Mouse (Mus musculus): Measurements from ENCODE around the gene Grm4. TPM values are rescaled to one million over a fixed set of nuclear protein-coding genes. Genes with fewer than 3 reads are reported as not detected.

Grm4 gene
- polyA plus RNA-seq, 2 experiments: 0.01 TPM; not detected in 1

DNA sequence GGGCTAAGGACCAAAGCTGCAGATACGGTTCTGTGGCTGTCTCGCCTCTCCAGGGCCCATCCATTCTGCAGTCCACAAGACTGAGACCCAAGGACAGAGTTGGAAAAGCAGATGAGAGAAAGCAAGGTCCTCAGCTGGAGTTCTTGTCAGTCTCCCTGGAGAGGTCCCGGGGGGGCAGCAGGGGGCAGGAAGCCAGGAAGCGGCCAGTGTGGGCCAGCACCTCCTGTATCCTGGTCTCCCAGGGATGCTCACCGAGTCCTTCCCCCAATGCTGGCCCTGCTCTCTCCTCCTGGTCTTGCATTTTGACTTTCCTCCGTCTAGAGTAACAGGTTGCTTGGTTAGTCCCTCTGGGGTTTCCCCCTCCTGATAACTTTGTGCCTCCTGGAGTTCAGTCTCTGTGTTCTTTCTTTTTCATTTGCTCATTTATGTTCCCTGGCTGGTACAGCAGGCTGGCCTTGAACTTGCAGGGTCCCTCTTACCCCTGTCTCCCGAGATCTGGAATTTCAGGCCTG lies 25.4 kb upstream of the Grm4 start:
- H3K9me3 ChIP-seq (ENCODE audit: control insufficient read depth, low read length): no peaks in the 10 kb centered on the region
- H3K36me3 ChIP-seq (replicated peaks; ENCODE audit: control insufficient read depth, insufficient read depth, low read depth): no peaks in the 10 kb centered on the region
- H3K27ac ChIP-seq: no peak overlapping the region
- no peak overlapping the region for H3K4me3 ChIP-seq (ENCODE audit: insufficient read depth in 1 of 2, low read depth in 2 of 2, low read length in 2 of 2)
- DNase-seq (ENCODE audit: low read depth in 3 of 3, low spot score in 3 of 3): no peak
- H3K4me2 ChIP-seq (ENCODE audit: low read depth): no peak overlapping the region
- no peak overlapping the region for H3K9ac ChIP-seq (replicated peaks)
- ATAC-seq (ENCODE audit: insufficient read depth): no peak
- H3K27me3 ChIP-seq (ENCODE audit: control insufficient read depth, insufficient read depth, low read length): no peaks in the 10 kb centered on the region
- no peaks in the 10 kb centered on the region; a peak in 1 of 4 replicates for H3K4me1 ChIP-seq (replicated peaks; ENCODE audit: control insufficient read depth in 2 of 2, insufficient read depth in 2 of 2, low read length in 1 of 2)
- WGBS (ENCODE audit: insufficient replicate concordance): 60% methylated on average over 7 of the region's 7 CpGs
- no peak for TF ChIP-seq CTCF (IDR thresholded peaks at IDR 0.05; ENCODE audit: low read depth)
- no peak for TF ChIP-seq EP300 (IDR thresholded peaks at IDR 0.05; ENCODE audit: low read depth)

DNA sequence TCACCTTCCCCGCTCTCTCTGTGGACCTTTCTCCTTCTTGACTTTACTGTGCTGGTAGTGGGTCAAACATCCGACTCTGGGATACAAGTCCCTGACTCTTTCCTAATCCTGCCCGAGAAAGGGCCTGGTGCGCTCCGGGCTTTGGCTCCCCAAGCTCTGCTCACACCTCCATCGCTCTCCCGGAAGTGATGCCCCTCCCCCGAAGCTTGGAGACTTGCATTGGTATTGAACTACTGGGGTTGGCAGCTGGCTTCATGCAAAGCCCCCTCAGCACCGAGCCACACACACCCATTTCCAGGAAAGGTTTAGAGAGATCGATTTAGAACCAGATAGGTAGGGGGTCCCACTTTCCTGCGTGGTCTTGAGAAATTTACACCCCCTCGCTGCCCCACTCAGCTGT lies 24.8 kb upstream of the Grm4 start:
- TF ChIP-seq EP300 (IDR thresholded peaks at IDR 0.05; ENCODE audit: low read depth): no peak
- no peak for TF ChIP-seq CTCF (IDR thresholded peaks at IDR 0.05; ENCODE audit: low read depth)
- H3K4me3 ChIP-seq (ENCODE audit: insufficient read depth in 1 of 2, low read depth in 2 of 2, low read length in 2 of 2): no peak overlapping the region
- no peak for ATAC-seq (ENCODE audit: insufficient read depth)
- no peak overlapping the region for H3K27ac ChIP-seq
- H3K9me3 ChIP-seq (ENCODE audit: control insufficient read depth, low read length): no peaks in the 10 kb centered on the region
- 0 out of 4 replicates have a peak, but pooled peaks cover 0 to 2% of the 10 kb centered on the region in 2 experiments for H3K4me1 ChIP-seq (replicated peaks; ENCODE audit: control insufficient read depth in 2 of 2, insufficient read depth in 2 of 2, low read length in 1 of 2)
- no peaks in the 10 kb centered on the region for H3K36me3 ChIP-seq (replicated peaks; ENCODE audit: control insufficient read depth, insufficient read depth, low read depth)
- H3K4me2 ChIP-seq (ENCODE audit: low read depth): no peak overlapping the region
- DNase-seq (ENCODE audit: low read depth in 3 of 3, low spot score in 3 of 3): no peak
- H3K27me3 ChIP-seq (ENCODE audit: control insufficient read depth, insufficient read depth, low read length): no peaks in the 10 kb centered on the region
- 40% methylated on average over 12 of the region's 12 CpGs for WGBS (ENCODE audit: insufficient replicate concordance)
- H3K9ac ChIP-seq (replicated peaks): no peak overlapping the region

DNA sequence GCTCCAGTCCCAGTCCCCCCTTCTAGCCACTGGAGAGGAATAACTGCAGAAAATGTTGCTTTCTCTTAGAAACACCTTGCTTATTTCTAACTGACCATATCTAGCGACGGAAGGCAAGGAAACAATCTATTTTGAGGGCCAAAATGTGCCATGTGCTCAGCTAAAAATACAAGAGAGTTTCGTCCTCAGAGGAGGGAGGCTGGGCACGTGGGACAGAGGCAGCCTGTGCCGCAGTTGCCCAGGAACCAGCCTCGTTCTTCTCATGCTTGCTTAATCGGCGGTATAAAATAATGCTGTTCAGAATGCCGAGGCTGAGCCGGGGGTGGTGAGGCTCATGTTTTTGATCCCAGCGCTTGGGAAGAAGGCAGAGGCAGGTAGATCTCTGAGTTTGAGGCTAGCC lies 23.3 kb upstream of the Grm4 start:
- Histone ChIP-seq H3K9me3 (ENCODE audit: control insufficient read depth, low read length) (no peaks in the 10 kb centered on the region), H3K27ac (no peak overlapping the region), H3K27me3 (ENCODE audit: control insufficient read depth, insufficient read depth, low read length) (no peaks in the 10 kb centered on the region), H3K4me2 (ENCODE audit: low read depth) (no peak overlapping the region), H3K9ac (replicated peaks) (no peak overlapping the region), H3K4me3 (ENCODE audit: insufficient read depth in 1 of 2, low read depth in 2 of 2, low read length in 2 of 2) (no peak overlapping the region), H3K36me3 (replicated peaks; ENCODE audit: control insufficient read depth, insufficient read depth, low read depth) (no peaks in the 10 kb centered on the region), H3K4me1 (replicated peaks; ENCODE audit: control insufficient read depth in 2 of 2, insufficient read depth in 2 of 2, low read length in 1 of 2) (0 out of 4 replicates have a peak, but pooled peaks cover 0 to 2% of the 10 kb centered on the region in 2 experiments)
- TF ChIP-seq CTCF (IDR thresholded peaks at IDR 0.05; ENCODE audit: low read depth): no peak
- TF ChIP-seq EP300 (IDR thresholded peaks at IDR 0.05; ENCODE audit: low read depth): no peak
- 69% methylated on average over 11 of the region's 11 CpGs for WGBS (ENCODE audit: insufficient replicate concordance)
- DNase-seq (ENCODE audit: low read depth in 3 of 3, low spot score in 3 of 3) (no peak), ATAC-seq (ENCODE audit: insufficient read depth) (no peak)

DNA sequence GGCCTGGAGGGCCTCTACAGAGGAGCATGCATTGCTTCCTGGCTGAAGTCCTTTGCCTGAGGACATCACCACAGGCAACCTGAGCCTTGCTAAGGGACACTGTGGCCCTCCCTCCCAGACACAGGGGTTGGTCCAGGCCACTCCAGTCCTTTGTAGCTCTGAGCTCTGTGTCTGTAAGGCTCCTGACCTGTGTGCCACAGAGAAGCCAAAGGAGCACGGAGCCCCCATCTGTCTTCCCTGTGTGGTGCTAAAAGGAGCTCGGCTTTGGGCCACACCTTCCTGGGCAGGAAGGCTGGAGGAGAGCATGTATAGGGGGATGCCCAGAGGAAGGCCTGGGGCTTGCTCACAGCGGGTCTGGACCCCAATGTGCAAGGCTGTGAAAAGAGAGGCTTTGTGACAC lies 20.8 kb upstream of the Grm4 start:
- 68% methylated on average over 3 of the region's 3 CpGs for WGBS (ENCODE audit: insufficient replicate concordance)
- no peak overlapping the region for H3K9ac ChIP-seq (replicated peaks)
- no peak for ATAC-seq (ENCODE audit: insufficient read depth)
- H3K4me1 ChIP-seq (replicated peaks; ENCODE audit: control insufficient read depth in 2 of 2, insufficient read depth in 2 of 2, low read length in 1 of 2): 0 out of 4 replicates have a peak, but pooled peaks cover 0 to 2% of the 10 kb centered on the region in 2 experiments
- no peak for DNase-seq (ENCODE audit: low read depth in 3 of 3, low spot score in 3 of 3)
- TF ChIP-seq CTCF (IDR thresholded peaks at IDR 0.05; ENCODE audit: low read depth) (no peak), EP300 (IDR thresholded peaks at IDR 0.05; ENCODE audit: low read depth) (no peak)
- H3K27me3 ChIP-seq (ENCODE audit: control insufficient read depth, insufficient read depth, low read length): no peaks in the 10 kb centered on the region
- no peaks in the 10 kb centered on the region for H3K36me3 ChIP-seq (replicated peaks; ENCODE audit: control insufficient read depth, insufficient read depth, low read depth)
- no peak overlapping the region for H3K4me2 ChIP-seq (ENCODE audit: low read depth)
- no peak overlapping the region for H3K27ac ChIP-seq
- no peak overlapping the region for H3K4me3 ChIP-seq (ENCODE audit: insufficient read depth in 1 of 2, low read depth in 2 of 2, low read length in 2 of 2)
- no peaks in the 10 kb centered on the region for H3K9me3 ChIP-seq (ENCODE audit: control insufficient read depth, low read length)

DNA sequence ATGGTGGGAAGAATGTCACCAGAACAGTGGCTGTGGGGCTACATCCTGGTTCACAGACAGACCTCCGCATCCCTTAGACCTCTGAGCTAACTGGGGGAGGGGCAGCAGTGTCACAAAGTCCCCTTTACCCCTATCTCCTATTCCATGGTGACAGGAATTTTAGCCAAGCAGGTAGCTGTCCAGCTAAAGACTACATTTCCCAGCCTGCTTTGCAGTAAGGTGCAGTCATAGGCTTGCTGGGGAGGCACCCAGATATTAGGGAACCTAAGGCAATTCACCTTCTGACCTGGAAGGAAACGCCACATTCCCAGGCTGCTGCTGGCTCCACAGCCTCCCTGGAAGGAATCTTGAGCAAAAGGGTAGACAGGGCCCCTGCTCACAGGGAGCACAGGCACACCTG lies 20.1 kb upstream of the Grm4 start:
- no peak overlapping the region for H3K4me3 ChIP-seq (ENCODE audit: insufficient read depth in 1 of 2, low read depth in 2 of 2, low read length in 2 of 2)
- 63% methylated on average over 2 of the region's 2 CpGs for WGBS (ENCODE audit: insufficient replicate concordance)

More for the DNA sequence above, 20.1 kb upstream of the Grm4 start:
- DNase-seq (ENCODE audit: low read depth in 3 of 3, low spot score in 3 of 3): no peak
- no peak for ATAC-seq (ENCODE audit: insufficient read depth)
- H3K36me3 ChIP-seq (replicated peaks; ENCODE audit: control insufficient read depth, insufficient read depth, low read depth): no peaks in the 10 kb centered on the region
- H3K4me1 ChIP-seq (replicated peaks; ENCODE audit: control insufficient read depth in 2 of 2, insufficient read depth in 2 of 2, low read length in 1 of 2): 0 out of 4 replicates have a peak, but pooled peaks cover 0 to 2% of the 10 kb centered on the region in 2 experiments
- H3K9me3 ChIP-seq (ENCODE audit: control insufficient read depth, low read length): no peaks in the 10 kb centered on the region
- no peak overlapping the region for H3K4me2 ChIP-seq (ENCODE audit: low read depth)
- TF ChIP-seq EP300 (IDR thresholded peaks at IDR 0.05; ENCODE audit: low read depth) (no peak), CTCF (IDR thresholded peaks at IDR 0.05; ENCODE audit: low read depth) (no peak)
- H3K27me3 ChIP-seq (ENCODE audit: control insufficient read depth, insufficient read depth, low read length): no peaks in the 10 kb centered on the region
- H3K27ac ChIP-seq: no peak overlapping the region
- no peak overlapping the region for H3K9ac ChIP-seq (replicated peaks)

Data from liver, embryonic 14.5 days (tissue).